Mouse (Mus musculus): ENCODE measurements at regions not wholly inside any gene's neighbourhood (a gene's known extent, or its start where the extent isn't known, plus 50 kb on each side); places are given as distances from the start of the nearest gene placed in this dataset.

DNA sequence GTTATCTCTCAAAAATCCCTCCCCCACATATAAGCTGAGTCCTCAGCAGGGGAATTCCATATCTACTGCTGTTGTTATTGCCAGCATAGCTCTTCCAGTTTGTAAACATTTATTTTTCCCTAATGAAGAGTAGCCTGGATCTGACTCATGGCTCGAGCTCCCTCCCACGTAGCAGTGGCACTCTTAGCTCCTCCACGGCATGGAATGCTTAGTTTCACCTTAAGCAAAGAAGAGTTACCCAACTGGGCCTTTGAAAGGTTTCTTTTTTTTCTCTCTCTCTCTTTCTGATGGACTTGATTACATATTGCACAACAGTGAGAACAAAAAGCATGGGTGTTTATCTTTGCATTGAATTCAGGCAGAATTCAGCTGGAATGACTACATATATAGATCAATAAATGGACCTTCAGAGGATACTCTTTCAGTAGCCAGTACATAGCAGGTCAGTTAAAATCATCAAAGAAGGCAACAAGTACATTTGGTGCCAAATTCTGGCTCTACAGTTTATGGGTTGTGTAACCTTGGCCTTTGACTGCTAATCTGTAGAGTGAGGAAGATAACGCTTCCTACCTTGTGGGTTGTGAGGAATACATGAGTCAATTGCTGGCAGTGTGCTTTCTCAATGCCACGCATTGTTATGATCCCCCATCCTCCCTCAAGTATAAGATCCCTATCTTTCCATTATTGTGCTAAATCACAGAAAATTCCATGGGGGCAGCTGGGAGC, 126.2 kb upstream of the Acsl4 start:
- Histone ChIP-seq H3K9me3 (no peaks in the 10 kb centered on the region), H3K9ac (no peak overlapping the region), H3K27me3 (no peaks in the 10 kb centered on the region), H3K36me3 (no peaks in the 10 kb centered on the region), H3K4me2 (no peak overlapping the region), H3K4me1 (replicated peaks) (no peaks in the 10 kb centered on the region), H3K4me3 (no peak overlapping the region), H3K27ac (no peak overlapping the region)
- WGBS: 96% methylated on average over 5 of the region's 5 CpGs
- no peak for ATAC-seq (ENCODE audit: low FRiP score)

DNA sequence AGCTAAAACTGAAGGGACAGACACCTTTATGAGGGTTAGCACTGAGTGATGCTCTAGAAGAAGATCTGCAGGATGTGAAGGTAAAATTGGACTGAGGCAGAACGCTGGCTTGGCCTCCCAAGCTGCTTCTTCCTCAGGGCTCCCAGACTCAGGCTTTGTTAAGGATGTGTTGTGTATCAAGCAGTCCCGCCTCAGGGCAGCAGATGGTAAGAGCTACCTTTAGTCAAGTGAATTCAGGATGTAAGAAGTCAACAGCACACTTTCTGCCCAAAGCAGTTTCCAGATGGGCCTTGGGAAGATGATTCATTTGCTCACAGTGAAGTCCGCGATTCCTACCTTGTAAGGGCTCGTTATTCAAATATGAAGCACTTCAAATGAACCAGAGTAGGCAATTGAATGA, 126.9 kb upstream of the Acsl4 start:
- no peaks in the 10 kb centered on the region for H3K9me3 ChIP-seq
- H3K4me1 ChIP-seq (replicated peaks): no peaks in the 10 kb centered on the region
- H3K4me3 ChIP-seq: no peak overlapping the region
- no peak overlapping the region for H3K4me2 ChIP-seq
- no peak overlapping the region for H3K9ac ChIP-seq
- H3K27me3 ChIP-seq: no peaks in the 10 kb centered on the region
- H3K36me3 ChIP-seq: no peaks in the 10 kb centered on the region
- no peak overlapping the region for H3K27ac ChIP-seq
- 85% methylated on average over 5 of the region's 5 CpGs for WGBS
- no peak for ATAC-seq (ENCODE audit: low FRiP score)

DNA sequence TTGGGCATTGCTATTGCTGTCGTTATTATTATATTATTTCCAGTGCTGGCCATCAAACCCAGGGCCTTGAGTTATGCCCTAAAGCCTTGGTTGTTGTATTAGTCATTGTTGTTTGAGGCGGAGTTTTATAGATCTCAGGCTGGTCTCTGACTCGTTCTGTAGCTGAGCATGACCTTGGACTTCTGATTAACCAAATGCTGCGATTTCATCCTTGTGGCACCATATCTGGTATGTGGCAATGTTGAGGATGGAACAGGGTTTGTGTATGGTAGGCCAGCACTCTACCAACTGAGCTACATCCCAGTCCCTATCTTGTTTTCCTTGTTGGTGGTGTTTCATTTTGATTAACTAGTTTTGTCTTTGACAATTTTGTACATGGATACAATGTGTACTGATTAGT, 130.7 kb upstream of the Acsl4 start:
- Histone ChIP-seq H3K36me3 (no peaks in the 10 kb centered on the region), H3K4me3 (no peak overlapping the region), H3K9ac (no peak overlapping the region), H3K4me1 (replicated peaks) (no peaks in the 10 kb centered on the region), H3K9me3 (no peaks in the 10 kb centered on the region), H3K4me2 (no peak overlapping the region), H3K27ac (no peak overlapping the region), H3K27me3 (no peaks in the 10 kb centered on the region)
- WGBS: 87% methylated on average over 4 of the region's 4 CpGs
- no peak for ATAC-seq (ENCODE audit: low FRiP score)

DNA sequence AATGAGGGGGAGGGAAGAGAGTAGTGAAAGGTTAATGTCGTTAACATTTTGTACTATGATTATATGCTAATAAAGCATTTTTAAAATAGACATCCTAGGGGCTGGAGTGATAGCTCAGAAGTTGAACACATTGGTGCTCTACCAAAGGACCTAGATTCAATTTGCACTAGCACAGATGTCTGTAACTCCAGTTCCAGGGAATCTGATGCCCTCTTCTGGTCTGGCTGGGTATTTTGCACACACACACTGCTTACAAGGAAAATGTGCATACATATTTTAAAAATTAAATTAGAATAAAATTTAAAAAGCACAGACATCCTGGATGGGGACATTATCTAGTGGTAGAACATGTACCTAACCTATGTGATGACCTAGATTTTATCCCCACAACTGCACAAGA, 136.6 kb upstream of the Acsl4 start:
- Histone ChIP-seq H3K4me1 (replicated peaks) (no peaks in the 10 kb centered on the region), H3K9ac (no peak overlapping the region), H3K36me3 (no peaks in the 10 kb centered on the region), H3K27me3 (no peaks in the 10 kb centered on the region), H3K4me3 (no peak overlapping the region), H3K27ac (no peak overlapping the region), H3K4me2 (no peak overlapping the region), H3K9me3 (no peaks in the 10 kb centered on the region)
- 27% methylated on average over 1 of the region's 1 CpGs for WGBS
- no peak for ATAC-seq (ENCODE audit: low FRiP score)

DNA sequence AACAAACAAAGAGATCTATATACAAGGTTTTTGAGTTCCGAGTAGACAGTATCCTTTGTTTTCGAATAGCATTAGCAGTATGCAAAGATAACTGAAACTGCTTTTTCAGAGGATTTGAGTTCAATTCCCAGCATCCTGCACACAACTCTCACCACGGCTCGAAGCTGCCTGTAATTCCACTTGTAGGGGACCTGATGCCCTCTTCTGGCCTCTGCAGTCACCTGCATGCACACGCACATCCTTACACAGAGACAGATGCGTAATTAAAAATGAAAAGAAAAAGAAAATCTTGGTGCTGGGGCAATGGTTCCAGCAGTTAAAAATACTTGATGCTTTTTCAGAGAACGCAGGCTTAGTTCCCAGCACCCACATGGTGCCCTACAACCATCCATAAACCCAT, 139.6 kb upstream of the Acsl4 start:
- no peaks in the 10 kb centered on the region for H3K36me3 ChIP-seq
- no peak overlapping the region for H3K4me2 ChIP-seq
- H3K4me3 ChIP-seq: no peak overlapping the region
- 50% methylated on average over 7 of the region's 7 CpGs for WGBS
- H3K9me3 ChIP-seq: no peaks in the 10 kb centered on the region
- H3K9ac ChIP-seq: no peak overlapping the region
- ATAC-seq (ENCODE audit: low FRiP score): no peak
- 0 out of 2 replicates have a peak, but pooled peaks cover 2% of the 10 kb centered on the region for H3K27me3 ChIP-seq
- no peaks in the 10 kb centered on the region for H3K4me1 ChIP-seq (replicated peaks)
- no peak overlapping the region for H3K27ac ChIP-seq

DNA sequence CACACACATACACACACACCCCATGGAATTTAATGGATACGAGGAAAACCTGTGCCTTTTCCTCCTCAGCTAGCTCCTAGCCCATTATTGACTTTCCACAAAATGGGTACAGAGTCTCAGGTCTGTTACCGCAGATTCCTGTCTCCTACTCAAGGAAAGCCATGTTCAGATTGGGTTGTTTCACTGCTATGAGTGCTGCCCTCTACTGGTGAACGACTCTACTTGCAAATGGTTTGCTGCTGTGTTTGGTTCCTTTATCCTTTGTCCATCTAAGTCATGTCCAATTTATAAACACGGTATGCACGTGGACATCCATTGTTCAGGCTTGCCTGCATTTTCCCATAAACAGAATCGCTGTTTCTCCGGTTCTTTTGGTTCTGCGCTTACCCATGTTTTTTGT, 144.4 kb upstream of the Acsl4 start:
- Histone ChIP-seq H3K9ac (no peak overlapping the region), H3K4me3 (no peak overlapping the region), H3K27ac (no peak overlapping the region), H3K27me3 (0 out of 2 replicates have a peak, but pooled peaks cover 2% of the 10 kb centered on the region), H3K9me3 (no peaks in the 10 kb centered on the region), H3K36me3 (no peaks in the 10 kb centered on the region), H3K4me1 (replicated peaks) (no peaks in the 10 kb centered on the region), H3K4me2 (no peak overlapping the region)
- no peak for ATAC-seq (ENCODE audit: low FRiP score)
- WGBS: 38% methylated on average over 8 of the region's 8 CpGs

DNA sequence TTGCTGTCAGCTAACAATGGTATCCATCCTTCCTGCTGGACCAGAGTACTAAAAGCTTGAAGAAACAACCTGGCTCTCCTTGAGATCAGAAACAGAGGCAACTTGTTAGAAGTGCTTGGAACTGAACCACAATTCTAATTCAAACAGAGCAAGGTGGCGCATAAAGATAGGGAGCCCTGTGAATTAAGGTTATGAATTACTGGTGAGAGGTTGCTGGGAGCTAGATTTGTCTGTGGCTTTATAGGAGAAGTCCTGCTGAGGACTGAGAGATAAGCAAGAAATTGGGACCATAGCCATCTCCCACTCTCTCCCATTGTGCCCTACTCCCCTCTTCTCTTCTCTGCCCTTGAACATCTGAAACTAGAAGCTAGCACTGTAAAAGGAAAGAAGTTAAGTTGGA, 145.2 kb upstream of the Acsl4 start:
- Histone ChIP-seq H3K9me3 (no peaks in the 10 kb centered on the region), H3K9ac (no peak overlapping the region), H3K4me1 (replicated peaks) (no peaks in the 10 kb centered on the region), H3K4me2 (no peak overlapping the region), H3K27me3 (0 out of 2 replicates have a peak, but pooled peaks cover 2% of the 10 kb centered on the region), H3K27ac (no peak overlapping the region), H3K4me3 (no peak overlapping the region), H3K36me3 (no peaks in the 10 kb centered on the region)
- ATAC-seq (ENCODE audit: low FRiP score): no peak
- 95% methylated on average over 1 of the region's 1 CpGs for WGBS

DNA sequence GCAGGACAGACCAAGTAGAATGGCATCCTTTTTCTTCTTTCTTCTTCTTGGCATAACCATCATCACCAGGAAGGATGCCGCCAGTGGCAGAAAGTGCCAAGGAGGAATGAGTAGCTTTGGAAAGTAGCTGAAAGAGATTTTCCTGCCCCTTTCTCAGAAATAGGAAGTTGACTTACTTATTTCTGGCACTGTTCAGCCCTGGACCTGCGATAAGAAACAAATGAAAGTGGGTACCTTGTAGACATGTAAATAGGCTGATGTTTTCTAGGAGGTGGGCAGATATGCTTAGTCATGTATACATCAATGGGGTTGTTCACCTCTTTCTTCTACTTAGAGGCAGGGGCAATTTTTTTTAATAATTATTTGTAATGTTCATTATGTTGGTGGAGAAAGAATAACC, 145.3 kb upstream of the Tmem164 start:
- no peak overlapping the region for H3K4me3 ChIP-seq
- H3K4me2 ChIP-seq: no peak overlapping the region
- no peaks in the 10 kb centered on the region for H3K4me1 ChIP-seq (replicated peaks)
- no peak overlapping the region for H3K27ac ChIP-seq
- 0 out of 2 replicates have a peak, but pooled peaks cover 2% of the 10 kb centered on the region for H3K27me3 ChIP-seq
- H3K9me3 ChIP-seq: no peaks in the 10 kb centered on the region
- WGBS: 94% methylated on average over 2 of the region's 2 CpGs
- no peak for ATAC-seq (ENCODE audit: low FRiP score)
- H3K36me3 ChIP-seq: no peaks in the 10 kb centered on the region
- no peak overlapping the region for H3K9ac ChIP-seq

DNA sequence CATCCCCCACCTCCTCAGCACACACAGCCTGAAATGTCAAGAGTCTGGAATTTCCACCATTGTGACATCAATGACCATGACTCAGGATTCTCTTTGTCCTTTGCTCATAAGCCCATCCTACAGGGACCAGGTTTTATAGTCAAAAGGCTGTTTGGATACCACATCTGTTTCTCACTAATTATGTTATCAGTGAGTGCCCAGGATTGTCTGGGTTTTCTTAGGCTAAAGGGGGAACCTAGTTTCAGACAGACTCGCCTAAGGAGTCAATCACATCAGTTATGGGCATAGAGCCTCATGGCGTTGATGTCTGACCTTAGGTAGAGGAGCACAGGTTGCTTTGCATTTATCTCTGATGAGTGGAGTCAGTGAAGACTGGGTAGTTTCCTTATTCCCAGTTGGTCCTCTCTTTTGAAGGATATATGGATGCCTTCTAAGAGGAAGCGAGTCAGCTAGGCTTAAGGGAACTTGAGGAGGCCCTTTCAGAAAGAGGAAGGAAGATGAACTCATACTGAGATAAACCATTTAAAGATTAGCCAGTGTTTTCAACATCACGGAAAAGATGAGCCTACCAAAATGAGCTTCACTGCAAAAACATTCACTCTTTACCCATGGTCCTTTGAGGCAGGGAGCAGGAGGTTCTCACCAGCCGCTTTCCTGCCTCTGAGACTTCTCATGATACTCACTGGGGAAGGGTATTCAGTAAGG, 143.8 kb upstream of the Tmem164 start:
- Histone ChIP-seq H3K27ac (no peak overlapping the region), H3K4me3 (no peak overlapping the region), H3K9me3 (no peaks in the 10 kb centered on the region), H3K36me3 (no peaks in the 10 kb centered on the region), H3K4me2 (no peak overlapping the region), H3K27me3 (0 out of 2 replicates have a peak, but pooled peaks cover 2% of the 10 kb centered on the region), H3K9ac (no peak overlapping the region), H3K4me1 (replicated peaks) (no peaks in the 10 kb centered on the region)
- ATAC-seq (ENCODE audit: low FRiP score): no peak
- WGBS: 90% methylated on average over 5 of the region's 5 CpGs

DNA sequence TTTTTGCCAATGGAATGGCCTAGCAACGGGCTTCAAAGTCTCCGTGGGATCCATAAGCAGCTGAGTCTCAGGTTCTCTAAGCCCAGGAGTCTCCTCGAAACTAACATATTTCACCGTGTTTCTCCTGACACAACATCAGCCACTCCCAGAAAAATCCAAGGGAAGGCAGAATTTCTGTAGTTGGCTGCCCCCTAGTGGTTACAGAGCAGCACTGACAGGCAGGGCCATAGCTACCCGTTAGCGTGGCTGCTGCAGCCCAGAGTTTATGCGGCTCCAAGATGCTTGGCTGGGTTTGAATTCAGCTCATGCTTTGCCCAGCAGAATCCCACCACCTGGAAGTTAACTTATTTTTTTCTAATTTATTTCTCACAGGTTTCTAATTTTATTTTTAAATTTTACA, 140.9 kb upstream of the Tmem164 start:
- ATAC-seq (ENCODE audit: low FRiP score): peak; percentile 69
- Histone ChIP-seq H3K4me2 (no peak overlapping the region), H3K4me3 (no peak overlapping the region), H3K9me3 (no peaks in the 10 kb centered on the region), H3K27ac (no peak overlapping the region), H3K36me3 (no peaks in the 10 kb centered on the region), H3K9ac (no peak overlapping the region), H3K4me1 (replicated peaks) (no peaks in the 10 kb centered on the region), H3K27me3 (0 out of 2 replicates have a peak, but pooled peaks cover 16% of the 10 kb centered on the region)
- WGBS: 21% methylated on average over 7 of the region's 7 CpGs

DNA sequence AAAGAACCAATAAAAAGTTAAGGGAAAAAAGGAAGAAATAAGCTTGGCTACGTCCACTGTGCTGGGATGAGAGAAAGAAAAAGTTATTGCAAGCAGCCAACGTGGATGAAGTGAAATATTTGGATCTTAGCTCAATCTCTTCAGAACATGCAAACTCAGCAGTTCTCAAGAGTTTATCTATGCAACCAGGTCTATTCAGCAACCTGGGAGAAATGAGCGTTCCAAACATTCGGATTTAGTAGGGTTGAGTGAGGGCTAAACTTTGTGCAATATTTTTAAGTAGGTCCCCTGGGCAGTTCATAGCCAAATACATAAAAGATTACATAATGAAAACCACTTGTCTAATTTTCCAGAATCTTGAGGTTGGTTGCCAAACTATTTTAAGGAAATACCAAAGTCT, 129.0 kb upstream of the Tmem164 start:
- H3K4me2 ChIP-seq: no peak overlapping the region
- H3K4me1 ChIP-seq (replicated peaks): no peaks in the 10 kb centered on the region
- 0 out of 2 replicates have a peak, but pooled peaks cover 7% of the 10 kb centered on the region for H3K27me3 ChIP-seq
- no peaks in the 10 kb centered on the region for H3K36me3 ChIP-seq
- no peak overlapping the region for H3K27ac ChIP-seq
- no peak for ATAC-seq (ENCODE audit: low FRiP score)
- WGBS: 84% methylated on average over 4 of the region's 4 CpGs
- H3K4me3 ChIP-seq: no peak overlapping the region
- no peaks in the 10 kb centered on the region for H3K9me3 ChIP-seq
- no peak overlapping the region for H3K9ac ChIP-seq

DNA sequence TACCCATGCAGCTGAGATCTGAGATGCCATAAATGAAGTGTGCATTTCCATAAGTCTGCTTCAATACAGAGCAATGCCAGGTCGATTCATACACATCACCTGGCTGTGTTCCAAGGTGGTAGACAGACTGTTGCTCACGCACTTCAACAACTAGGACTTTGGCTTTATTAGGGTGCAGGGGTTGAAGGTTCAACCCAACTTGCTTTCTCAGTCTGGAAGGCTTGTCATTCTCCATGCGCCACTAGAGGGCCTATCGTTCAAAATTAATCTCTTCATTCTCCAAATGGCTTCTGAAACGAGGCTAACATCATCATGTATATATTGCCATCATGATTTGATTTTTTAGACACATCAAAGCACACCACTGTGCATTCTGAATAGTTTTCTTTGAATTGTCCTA, 127.0 kb upstream of the Tmem164 start:
- WGBS: 19% methylated on average over 5 of the region's 5 CpGs
- H3K4me3 ChIP-seq: no peak overlapping the region
- no peak for ATAC-seq (ENCODE audit: low FRiP score)
- H3K9ac ChIP-seq: no peak overlapping the region
- no peaks in the 10 kb centered on the region for H3K36me3 ChIP-seq
- H3K27ac ChIP-seq: no peak overlapping the region
- no peak overlapping the region for H3K4me2 ChIP-seq
- H3K9me3 ChIP-seq: no peaks in the 10 kb centered on the region
- 0 out of 2 replicates have a peak, but pooled peaks cover 7% of the 10 kb centered on the region for H3K27me3 ChIP-seq
- H3K4me1 ChIP-seq (replicated peaks): no peaks in the 10 kb centered on the region

DNA sequence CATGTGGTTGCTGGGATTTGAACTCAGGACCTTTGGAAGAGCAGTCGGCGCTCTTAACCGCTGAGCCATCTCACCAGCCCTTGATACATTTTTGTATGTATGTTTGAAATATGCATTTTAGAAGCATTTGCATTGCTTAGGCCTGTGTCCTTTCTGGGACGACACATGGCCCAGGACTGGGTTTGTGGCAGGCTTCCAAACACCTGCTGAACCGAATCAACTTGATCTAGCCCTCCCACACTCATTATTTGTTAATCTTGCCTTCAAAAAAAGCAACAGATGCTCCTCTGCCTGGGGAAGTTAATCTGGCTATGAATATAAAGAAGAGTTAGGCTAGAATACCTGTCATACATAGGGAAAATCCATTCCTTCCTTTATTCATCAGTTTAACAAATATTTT, 123.7 kb upstream of the Tmem164 start:
- H3K4me3 ChIP-seq: no peak overlapping the region
- WGBS: 79% methylated on average over 5 of the region's 5 CpGs
- H3K4me1 ChIP-seq (replicated peaks): no peaks in the 10 kb centered on the region
- no peaks in the 10 kb centered on the region for H3K36me3 ChIP-seq
- no peaks in the 10 kb centered on the region for H3K9me3 ChIP-seq
- no peak overlapping the region for H3K4me2 ChIP-seq
- ATAC-seq (ENCODE audit: low FRiP score): no peak
- no peak overlapping the region for H3K9ac ChIP-seq
- no peak overlapping the region for H3K27ac ChIP-seq
- peaks cover 6% of the 10 kb centered on the region; the same call in 1 of the 2 replicates for H3K27me3 ChIP-seq
